Mouse (Mus musculus) liver, embryonic 11.5 days (tissue): ENCODE results near the gene Top2b. TPM values are rescaled to one million over a fixed set of nuclear protein-coding genes. Genes with fewer than 3 reads are reported as not detected.

Experiments used
- ATAC-seq: fragments of 200-750 bp; cut with Nextera tagmentation; replicated peaks from 2 replicates; pipeline ENCODE4 v1.8.0; 2017; ENCODE audit warnings: moderate number of reproducible peaks, mild to moderate bottlenecking, moderate TSS enrichment, moderate library complexity; ENCODE audit not compliant: low FRiP score
- DNase-seq: peaks from one replicate; pipeline ENCODE4 v3.0.0-alpha.2; 2017; ENCODE audit warnings: low spot score
- H3K27ac ChIP-seq: fragments of 300-500 bp; sonication (generic); 2 replicates; pipeline ENCODE4 v1.5.1; 2014; ENCODE audit warnings: mild to moderate bottlenecking, low read depth, low read length, control low read depth
- H3K27me3 ChIP-seq: fragments of 300-500 bp; sonication (generic); replicated peaks from 2 replicates; pipeline ENCODE4 v1.6.1; 2014; ENCODE audit warnings: low read length, mixed read lengths; ENCODE audit not compliant: control insufficient read depth, insufficient read depth
- H3K36me3 ChIP-seq: fragments of 300-500 bp; sonication (generic); 2 replicates; pipeline ENCODE4 v1.6.1; 2014; ENCODE audit warnings: mild to moderate bottlenecking, low read length, moderate library complexity, mixed read lengths; ENCODE audit not compliant: control insufficient read depth, insufficient read depth
- H3K4me1 ChIP-seq: fragments of 300-500 bp; sonication (generic); replicated peaks from 2 replicates; pipeline ENCODE4 v1.6.1; 2014; ENCODE audit warnings: low read length, mixed read lengths; ENCODE audit not compliant: control insufficient read depth, insufficient read depth
- H3K4me2 ChIP-seq: fragments of 300-500 bp; sonication (generic); 2 replicates; pipeline ENCODE4 v1.6.1; 2014; ENCODE audit warnings: mild to moderate bottlenecking, control low read depth, moderate library complexity
- H3K4me3 ChIP-seq: fragments of 300-500 bp; sonication (generic); 2 replicates; pipeline ENCODE4 v1.5.1; 2014; ENCODE audit warnings: low read depth, low read length, control low read depth
- H3K9ac ChIP-seq: fragments of 300-500 bp; sonication (generic); 2 replicates; pipeline ENCODE4 v1.6.1; 2014; ENCODE audit warnings: low read depth, low read length, control low read depth
- H3K9me3 ChIP-seq: fragments of 300-500 bp; sonication (generic); 2 replicates; pipeline ENCODE4 v1.6.1; 2016; ENCODE audit warnings: low read length, inconsistent platforms, mixed read lengths; ENCODE audit not compliant: control insufficient read depth
- WGBS: fragments of 180-500 bp; shearing (Covaris S2); extraction: QIAGEN DNeasy Blood & Tissue Kit; methylation state at CpG from one replicate; pipeline ENCODE4 v1.1.7; 2014; 5-methylcytosine and 5-hydroxymethylcytosine counted together
- polyA plus RNA-seq: library from polyadenylated mRNA; unstranded; fragments of >200 nt; fragmentation: Nextera tagmentation; extraction: Ambion mirVana; gene quantifications from 2 replicates; pipeline ENCODE4 v1.2.1, GENCODE M21; 2014

The Top2b gene
- polyA plus RNA-seq, 1 experiment from 2014 or later, result 72.4 TPM

DNA sequence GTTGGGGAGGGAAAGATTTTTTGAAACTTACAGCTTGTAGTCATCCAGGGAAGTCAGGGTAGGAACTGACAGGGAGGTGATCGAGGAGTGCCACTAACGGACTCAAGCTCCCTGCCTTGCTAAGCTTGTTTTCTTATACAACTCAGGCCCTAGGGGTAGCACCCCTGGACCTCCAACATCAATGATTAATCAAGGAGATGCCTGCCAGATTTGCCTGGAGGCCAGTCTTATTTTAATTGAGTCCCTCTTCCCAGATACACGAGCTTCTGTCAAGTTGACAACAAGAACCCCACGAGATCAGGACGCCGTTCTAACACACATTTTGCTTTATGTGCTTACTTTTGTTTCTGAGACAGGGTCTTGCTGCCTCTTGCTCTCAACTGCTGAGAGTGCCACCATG lies 115.6 kb downstream of the Top2b start:
- H3K27me3 ChIP-seq, result no peaks in the 10 kb centered on the region
- H3K27ac ChIP-seq, result no peak overlapping the region
- 70% methylated on average over 6 of the region's 6 CpGs for WGBS
- H3K4me2 ChIP-seq, result no peak overlapping the region
- H3K4me3 ChIP-seq, result no peak overlapping the region
- ATAC-seq, result no peak
- H3K9ac ChIP-seq, result no peak overlapping the region
- no peaks in the 10 kb centered on the region for H3K36me3 ChIP-seq
- DNase-seq, result peak; percentile 14
- no peaks in the 10 kb centered on the region for H3K4me1 ChIP-seq
- H3K9me3 ChIP-seq, result no peaks in the 10 kb centered on the region

DNA sequence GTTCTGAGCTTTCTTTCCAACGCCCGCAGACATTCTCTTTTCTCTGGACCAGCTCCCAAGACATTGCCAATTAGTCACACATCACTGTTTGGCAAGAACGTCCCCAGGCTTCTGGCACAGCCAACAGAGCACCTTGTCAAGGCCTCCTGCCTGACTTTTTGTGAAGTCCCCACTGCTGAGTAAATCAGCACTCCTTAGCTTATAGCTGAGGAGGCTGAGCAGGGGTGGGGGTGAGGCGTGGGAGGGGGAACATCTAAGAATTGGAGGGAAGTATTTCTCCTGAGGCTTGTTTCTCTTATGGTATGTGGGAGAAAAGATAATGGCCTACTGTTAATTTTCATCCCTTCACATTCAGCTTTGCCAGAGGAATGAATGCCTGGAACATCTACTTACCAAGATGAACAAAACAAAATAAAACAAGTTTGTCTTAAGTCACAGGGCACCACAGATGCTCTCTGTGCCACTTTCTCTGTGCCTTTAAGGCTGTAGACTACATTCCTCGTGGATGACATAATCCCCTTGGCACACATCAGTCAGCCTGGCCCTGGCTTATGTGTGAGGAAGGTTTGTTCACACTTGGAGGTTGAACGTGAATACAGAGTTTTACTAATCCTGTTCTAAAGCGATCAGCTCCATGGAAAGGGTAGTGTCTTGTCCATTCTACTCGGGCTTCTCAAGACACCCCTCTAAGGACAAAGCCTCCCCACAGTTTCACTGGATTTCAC lies 118.8 kb downstream of the Top2b start:
- no peak overlapping the region for H3K9ac ChIP-seq
- ATAC-seq (no peak), DNase-seq (peak; percentile 22)
- no peaks in the 10 kb centered on the region for H3K27me3 ChIP-seq
- H3K36me3 ChIP-seq, result no peaks in the 10 kb centered on the region
- WGBS, result 71% methylated on average over 8 of the region's 8 CpGs
- no peaks in the 10 kb centered on the region for H3K4me1 ChIP-seq
- H3K9me3 ChIP-seq, result no peaks in the 10 kb centered on the region
- no peak overlapping the region for H3K4me2 ChIP-seq
- no peak overlapping the region for H3K4me3 ChIP-seq
- no peak overlapping the region for H3K27ac ChIP-seq

Other genes starting within 250 kb of the Top2b start
- gene Ngly1, start 115.9 kb upstream of the Top2b start, polyA plus RNA-seq, result 25.7 and 29.3 TPM in 2 replicates
- 2.6 and 2.9 TPM in 2 replicates for gene Oxsm, start 115.4 kb upstream of the Top2b start, polyA plus RNA-seq